Mouse (Mus musculus): ENCODE results near the gene Muc2. TPM values are rescaled to one million over a fixed set of nuclear protein-coding genes. Genes with fewer than 3 reads are reported as not detected.

The Muc2 gene
- total RNA-seq, 2 experiments from 2014 or later, result not detected

- intact Hi-C loops (cut with DNase I), result no loop called here
- no peak for DNase-seq (ENCODE audit: low spot score)
Measured at GRCm38 (mm10) chr7:141752513-141752912, 62.4 kb downstream of the Muc2 start.

- intact Hi-C loops (cut with DNase I), result no loop called here
- DNase-seq (ENCODE audit: low spot score), result no peak
Measured at GRCm38 (mm10) chr7:141755831-141756230, 65.7 kb downstream of the Muc2 start.

- no peak for DNase-seq (ENCODE audit: low spot score)
- intact Hi-C loops (cut with DNase I), result no loop called here
Measured at GRCm38 (mm10) chr7:141758291-141758690, 68.2 kb downstream of the Muc2 start.

- intact Hi-C loops (cut with DNase I), result no loop called here
- DNase-seq (ENCODE audit: low spot score), result no peak
Measured at GRCm38 (mm10) chr7:141770521-141770920, 80.4 kb downstream of the Muc2 start.

GRCm38 (mm10) chr7:141770988-141771387 lies 80.8 kb downstream of the Muc2 start:
- DNase-seq (ENCODE audit: low spot score), result peak; percentile 17
- intact Hi-C loops (cut with DNase I), result no loop called here

GRCm38 (mm10) chr7:141772058-141772557 lies 82.0 kb downstream of the Muc2 start:
- DNase-seq (ENCODE audit: low spot score), result no peak
- intact Hi-C loops (cut with DNase I), result no loop called here

GRCm38 (mm10) chr7:141774855-141775254 lies 84.7 kb downstream of the Muc2 start:
- intact Hi-C loops (cut with DNase I), result no loop called here
- no peak for DNase-seq (ENCODE audit: low spot score)

GRCm38 (mm10) chr7:141776199-141776598 lies 86.1 kb downstream of the Muc2 start:
- DNase-seq (ENCODE audit: low spot score), result no peak
- intact Hi-C loops (cut with DNase I), result no loop called here

- no peak for DNase-seq (ENCODE audit: low spot score)
- intact Hi-C loops (cut with DNase I), result no loop called here
Measured at GRCm38 (mm10) chr7:141788677-141789452, 98.7 kb downstream of the Muc2 start, which contains the start of gene Muc5ac. Muc5ac (plus strand) TSS chr7:141788972.

GRCm38 (mm10) chr7:141794251-141794650 lies 104.1 kb downstream of the Muc2 start:
- DNase-seq (ENCODE audit: low spot score), result no peak
- intact Hi-C loops (cut with DNase I), result no loop called here

GRCm38 (mm10) chr7:141803206-141803605 lies 113.1 kb downstream of the Muc2 start:
- intact Hi-C loops (cut with DNase I), result no loop called here
- DNase-seq (ENCODE audit: low spot score), result no peak

Other genes starting within 250 kb of the Muc2 start
- under 1 TPM; 0.39 to 0.86 TPM for gene Pidd1, start 246.3 kb upstream of the Muc2 start, total RNA-seq (2021)
- 100 to 1,000 TPM; 862 to 950 TPM for gene Rplp2, start 243.0 kb upstream of the Muc2 start, total RNA-seq (2021)
- 100 to 1,000 TPM; 409 to 426 TPM for gene Pnpla2, start 235.1 kb upstream of the Muc2 start, total RNA-seq (2021)
- gene Cracr2b, start 229.2 kb upstream of the Muc2 start, total RNA-seq (2021), result 10 to 100 TPM; 19.7 to 23.1 TPM
- gene Cd151, start 222.9 kb upstream of the Muc2 start, total RNA-seq (2021), result 100 to 1,000 TPM; 280 TPM
- gene Polr2l, start 215.2 kb upstream of the Muc2 start, total RNA-seq (2021), result 10 to 100 TPM; 74.3 to 74.7 TPM
- 10 to 100 TPM; 17.5 to 39.0 TPM for gene Tspan4, start 215.1 kb upstream of the Muc2 start, total RNA-seq (2021)
- 10 to 100 TPM; 46.6 to 47.1 TPM for gene Chid1, start 150.5 kb upstream of the Muc2 start, total RNA-seq (2021)
- 10 to 100 TPM; 48.9 to 56.1 TPM for gene Ap2a2, start 128.2 kb upstream of the Muc2 start, total RNA-seq (2021)
- gene Muc6, start 35.0 kb upstream of the Muc2 start, total RNA-seq (2021), result not detected
- gene Muc5ac, start 98.6 kb downstream of the Muc2 start, total RNA-seq (2021), result not detected
- gene Muc5b, start 148.7 kb downstream of the Muc2 start, total RNA-seq (2021), result not detected
- gene Tollip, start 228.2 kb downstream of the Muc2 start, total RNA-seq (2021), result 10 to 100 TPM; 47.4 to 52.9 TPM

Measured in heart, postnatal 25 days (tissue).